Mouse (Mus musculus) retina, embryonic 14.5 days (tissue): ENCODE data around the gene Igsf11.
"Not testable (repeated sequence)": the region's sequence is repeated elsewhere in the genome, so short reads cannot be mapped to it uniquely, and the experiment has no call there.

Source experiments
- DNase-seq: peaks from one replicate; pipeline ENCODE4 v3.0.0-alpha.2; 2015; ENCODE audit warnings: low spot score

Igsf11 gene

DNA sequence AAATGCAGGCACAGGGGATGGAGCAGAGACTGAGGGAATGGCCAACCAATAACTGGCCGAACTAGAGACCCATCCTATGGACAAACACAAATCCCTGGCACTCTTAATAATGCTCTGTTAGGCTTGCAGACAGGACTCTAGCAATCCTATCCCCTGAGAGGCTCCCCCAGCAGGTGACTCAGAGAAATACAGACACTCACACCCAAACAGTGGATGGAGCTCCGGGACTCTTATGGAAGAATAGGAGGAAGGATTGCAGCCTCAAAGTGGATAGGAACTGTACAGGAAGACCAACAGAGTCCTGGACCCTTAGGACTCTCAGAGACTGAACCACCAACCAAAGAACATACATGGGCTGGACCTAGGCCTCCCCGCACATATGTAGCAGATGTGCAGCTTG, 91.4 kb downstream of the Igsf11 start:
- DNase-seq, result not testable (repeated sequence)

DNA sequence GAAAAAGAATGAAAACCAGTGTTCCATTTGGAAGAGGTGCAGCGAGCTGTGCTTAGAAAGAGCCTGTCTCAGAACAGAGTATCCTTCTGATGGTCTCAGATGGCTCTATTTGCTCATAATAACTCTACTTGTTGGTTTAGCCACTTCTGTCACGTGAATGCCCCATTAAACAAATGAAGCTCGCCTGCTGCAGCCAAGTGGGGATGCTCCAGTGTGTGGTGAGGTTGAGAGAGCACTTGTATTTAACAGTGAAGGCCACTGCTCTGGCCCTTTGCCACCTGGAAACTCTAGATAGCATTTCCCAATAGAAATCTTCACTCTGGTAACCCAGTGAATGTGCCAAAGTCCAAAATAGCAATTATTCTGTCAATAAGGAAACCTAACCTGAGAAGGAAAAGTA, 92.9 kb downstream of the Igsf11 start:
- DNase-seq, result peak; percentile 31

DNA sequence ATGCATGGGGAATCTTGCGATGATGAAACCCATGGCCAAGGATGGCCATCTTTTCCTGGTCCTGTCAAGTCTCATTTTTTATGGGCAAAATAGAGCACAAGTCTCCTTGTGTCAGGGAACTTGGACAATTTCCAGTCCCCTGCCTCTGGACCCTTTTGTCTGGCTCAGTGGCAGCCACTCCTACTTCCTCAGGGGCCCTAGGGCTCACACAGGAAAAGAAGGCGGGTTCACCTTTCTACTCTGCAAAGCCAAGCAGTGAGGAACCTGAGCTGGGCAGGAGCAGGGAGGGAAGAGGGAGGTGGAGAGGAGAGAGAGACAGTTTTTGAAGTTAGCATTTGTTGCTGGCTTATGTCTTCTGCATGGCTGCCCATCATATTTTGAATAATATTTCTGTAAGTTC, 93.9 kb downstream of the Igsf11 start:
- DNase-seq, result no peak

DNA sequence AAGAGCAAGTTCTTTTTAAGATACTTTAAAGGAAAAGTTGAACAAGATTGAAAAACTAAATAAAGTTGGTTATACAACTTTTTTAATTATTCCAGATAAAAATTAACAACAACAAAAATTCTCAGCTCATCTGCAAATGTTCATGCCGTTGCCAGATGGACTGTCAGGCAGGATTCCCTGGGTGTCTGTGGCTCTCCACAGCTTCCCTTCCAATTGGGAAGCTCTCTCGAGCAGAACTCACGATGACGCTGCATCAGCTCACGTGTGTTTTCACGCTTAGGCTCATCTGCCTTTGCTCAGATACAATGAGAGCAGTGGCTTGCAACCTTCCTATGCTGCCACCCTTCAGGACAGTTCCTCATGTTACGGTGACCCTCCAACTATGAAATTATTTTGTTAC, 101.2 kb downstream of the Igsf11 start:
- DNase-seq, result no peak

DNA sequence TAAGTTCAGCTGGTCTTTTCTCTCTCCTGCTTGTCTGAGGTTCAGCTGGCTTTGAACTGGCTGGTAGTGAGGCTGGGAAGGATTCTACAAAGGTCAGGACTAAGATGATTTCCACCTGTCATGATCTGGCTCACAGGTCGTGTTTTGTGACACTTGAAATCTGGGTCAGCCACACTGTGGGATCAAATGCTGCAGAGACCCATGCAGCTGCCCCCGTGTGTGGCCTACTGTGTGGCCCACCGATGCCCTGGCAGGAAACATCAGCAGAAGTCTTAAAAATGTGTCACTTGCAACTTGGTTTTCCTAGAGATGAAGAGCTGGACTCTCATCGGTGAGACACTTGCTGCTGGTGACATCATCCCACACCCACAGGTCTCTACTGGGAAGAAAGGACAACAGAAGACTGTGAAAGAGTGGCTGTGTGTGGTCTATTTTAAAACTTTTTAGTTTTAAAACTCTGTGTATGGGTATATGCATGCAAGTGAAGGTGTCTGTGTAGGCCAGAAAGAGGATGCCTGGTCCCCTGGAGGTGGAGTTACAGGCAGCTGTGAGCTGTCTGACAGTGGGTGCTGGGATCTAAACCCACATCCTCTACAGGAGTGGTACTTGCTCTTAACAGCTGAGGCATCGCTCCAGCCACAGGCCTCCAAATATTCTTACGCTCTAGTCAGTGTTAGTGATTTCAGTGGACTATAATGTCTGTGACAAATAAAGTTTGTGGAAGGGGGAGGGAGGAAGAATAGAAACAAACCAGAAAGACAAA, 106.2 kb downstream of the Igsf11 start:
- peak; percentile 29 for DNase-seq

DNA sequence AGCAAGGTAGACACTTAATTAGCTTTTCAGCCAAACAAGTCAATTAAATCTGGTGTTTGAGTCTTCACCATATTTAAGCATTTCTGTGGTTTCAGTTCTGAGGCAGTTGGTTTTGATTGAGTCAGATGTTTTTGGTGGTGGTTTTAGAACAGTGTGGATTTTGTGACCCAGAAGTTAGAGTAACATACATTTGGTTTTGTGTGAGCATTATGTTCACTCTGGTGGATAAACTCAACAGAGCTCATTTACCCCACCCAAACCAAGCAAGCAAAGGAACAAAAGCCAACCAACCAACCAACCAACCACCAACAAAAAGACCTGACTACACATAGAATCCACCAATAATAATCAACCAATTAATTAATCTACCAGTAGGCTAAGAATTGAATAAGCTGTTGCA, 106.8 kb downstream of the Igsf11 start:
- peak; percentile 61 for DNase-seq

DNA sequence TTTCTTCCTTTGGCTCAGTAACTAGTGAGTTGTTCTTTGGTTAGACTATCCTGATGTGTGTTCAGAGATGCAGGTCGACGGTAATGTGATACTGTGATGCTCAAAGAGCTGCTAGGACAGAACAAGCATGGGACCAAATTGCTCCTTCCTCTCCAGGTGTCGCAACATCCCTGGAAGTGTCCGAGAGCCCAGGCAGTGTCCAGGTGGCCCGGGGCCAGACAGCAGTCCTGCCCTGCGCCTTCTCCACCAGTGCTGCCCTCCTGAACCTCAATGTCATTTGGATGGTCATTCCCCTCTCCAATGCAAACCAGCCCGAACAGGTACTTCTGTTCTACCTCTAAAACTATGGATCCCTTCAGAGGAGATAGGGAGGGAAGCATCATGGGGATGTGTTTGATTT, 114.5 kb downstream of the Igsf11 start:
- DNase-seq, result no peak

DNA sequence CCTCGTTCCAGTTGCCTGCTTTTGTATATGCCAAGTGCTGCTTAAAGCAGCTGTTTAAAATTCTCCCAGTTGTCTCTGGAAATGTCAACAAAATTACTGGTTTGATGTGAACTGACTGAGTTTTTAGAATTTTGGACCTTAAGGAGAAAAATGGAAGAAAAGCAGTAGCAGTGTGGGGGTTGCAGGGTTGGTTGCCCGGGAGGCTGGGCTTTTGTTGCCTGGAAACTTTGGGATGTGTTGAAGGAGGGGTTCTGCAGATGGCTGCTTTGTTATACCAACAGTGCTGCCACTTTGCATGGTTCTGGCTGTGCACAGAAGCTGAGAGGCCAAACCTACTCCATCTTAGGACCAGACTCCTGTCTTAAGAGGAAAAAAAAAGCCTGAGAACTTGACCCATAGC, 127.0 kb downstream of the Igsf11 start:
- no peak for DNase-seq

DNA sequence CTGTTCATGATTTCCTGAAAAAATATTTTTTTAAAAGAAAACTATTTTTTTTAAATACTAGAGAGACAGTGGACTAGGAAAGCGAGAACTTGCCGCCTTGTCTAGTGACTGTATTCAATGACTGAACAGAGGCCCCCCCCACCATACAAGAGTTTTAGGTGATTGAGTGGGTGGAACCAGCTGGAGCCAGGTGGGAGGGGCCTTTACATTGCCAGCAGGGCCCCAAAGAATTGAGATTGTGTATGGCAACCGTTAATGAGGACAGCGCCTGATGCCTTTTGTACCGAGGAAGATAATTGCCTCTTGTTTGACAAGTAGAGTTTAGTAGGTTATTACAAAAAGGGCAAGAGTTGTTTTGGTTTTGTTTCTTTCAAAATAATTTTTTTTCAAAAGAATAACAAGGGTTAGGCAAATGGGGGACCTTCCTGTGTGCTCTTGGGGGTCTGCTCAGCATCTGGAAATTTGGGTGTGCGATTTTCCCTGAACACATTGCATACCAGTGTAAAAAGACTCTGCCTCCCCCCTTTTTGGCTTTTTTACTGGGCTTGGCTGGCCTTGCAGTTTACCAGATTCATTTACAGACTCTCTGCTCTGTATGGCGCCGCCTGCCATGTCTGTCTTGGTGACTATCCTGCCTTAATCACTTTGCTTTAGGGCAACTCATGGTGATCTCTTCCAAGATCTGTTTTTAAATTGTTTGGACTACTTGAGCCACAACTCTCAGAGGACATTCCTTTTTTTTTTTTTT, 133.7 kb downstream of the Igsf11 start:
- peak; percentile 73 for DNase-seq

DNA sequence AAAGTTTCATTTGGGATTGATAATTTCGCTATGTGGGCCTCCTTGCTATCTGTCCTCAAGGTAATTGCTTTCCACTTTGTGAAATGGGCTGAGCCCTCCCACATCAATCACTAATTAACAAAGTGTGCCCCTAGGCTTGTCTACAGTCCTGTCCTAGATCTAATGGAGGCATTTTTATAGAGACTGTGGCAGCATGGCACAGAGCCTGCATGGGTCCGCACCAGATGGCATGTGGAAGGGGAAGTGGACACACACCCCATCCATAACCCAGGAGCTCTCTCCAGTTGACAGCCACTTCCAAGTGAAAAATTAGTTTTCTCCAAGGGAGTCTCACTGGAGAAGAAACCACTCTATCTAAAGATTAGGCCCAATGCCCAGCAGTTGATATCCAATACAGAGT, 138.9 kb downstream of the Igsf11 start:
- DNase-seq, result no peak

DNA sequence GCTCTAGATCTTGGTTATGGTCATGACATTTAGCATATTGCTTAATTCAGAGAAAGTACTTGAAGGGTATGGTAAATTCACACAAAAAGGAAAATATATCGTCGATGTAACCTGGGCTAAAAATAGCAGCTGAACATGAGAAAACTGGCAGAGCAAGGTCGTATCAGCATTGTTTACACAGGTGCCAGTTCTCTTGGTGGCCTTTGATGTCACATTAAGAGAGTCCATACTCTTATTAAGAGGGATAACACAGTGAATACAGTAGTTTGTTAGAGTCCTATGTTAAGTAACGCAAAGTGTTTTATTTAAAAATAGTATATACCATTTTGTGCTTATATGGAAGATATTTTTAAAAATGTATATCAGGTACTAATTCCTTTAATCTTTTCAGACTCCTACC, 144.8 kb downstream of the Igsf11 start:
- DNase-seq, result no peak

DNA sequence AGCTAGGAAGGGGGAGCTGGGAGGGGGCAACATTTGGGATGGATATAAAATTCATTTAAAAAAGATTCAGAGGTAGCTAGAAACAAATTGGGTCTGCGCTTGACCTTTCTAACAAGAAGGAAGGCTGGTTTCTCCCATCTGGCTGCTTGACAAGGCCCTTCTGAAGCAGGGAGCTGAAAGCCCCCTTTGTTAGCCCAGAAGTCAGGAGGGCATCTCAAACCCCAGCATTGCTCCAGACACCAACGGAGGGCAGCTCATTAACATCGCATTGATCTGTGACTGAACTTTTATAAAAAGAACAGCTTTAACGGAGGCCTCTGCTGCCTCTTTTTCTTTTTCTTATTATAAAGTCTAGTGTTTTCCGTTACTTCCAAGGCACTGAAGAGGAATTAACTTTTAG, 151.9 kb downstream of the Igsf11 start:
- DNase-seq, result no peak

DNA sequence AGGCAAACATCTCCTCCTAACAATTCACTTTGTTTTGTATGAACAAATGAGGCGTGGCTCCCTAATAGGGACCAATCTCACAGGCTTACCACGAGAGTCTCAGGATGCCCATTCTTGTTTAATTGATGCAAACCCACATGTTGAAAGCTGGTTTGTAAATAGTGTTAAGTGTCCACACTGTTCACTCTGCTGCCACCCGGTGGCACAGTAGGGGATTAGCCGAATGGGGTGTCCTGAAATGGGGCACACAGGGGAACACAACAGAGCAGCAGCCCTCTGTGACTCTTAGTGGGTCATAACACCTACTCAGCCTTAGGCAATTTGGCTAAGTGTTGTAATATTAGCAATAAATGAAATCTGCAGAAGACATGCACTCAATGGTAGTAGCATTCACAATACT, 156.4 kb downstream of the Igsf11 start:
- peak; percentile 86 for DNase-seq

DNA sequence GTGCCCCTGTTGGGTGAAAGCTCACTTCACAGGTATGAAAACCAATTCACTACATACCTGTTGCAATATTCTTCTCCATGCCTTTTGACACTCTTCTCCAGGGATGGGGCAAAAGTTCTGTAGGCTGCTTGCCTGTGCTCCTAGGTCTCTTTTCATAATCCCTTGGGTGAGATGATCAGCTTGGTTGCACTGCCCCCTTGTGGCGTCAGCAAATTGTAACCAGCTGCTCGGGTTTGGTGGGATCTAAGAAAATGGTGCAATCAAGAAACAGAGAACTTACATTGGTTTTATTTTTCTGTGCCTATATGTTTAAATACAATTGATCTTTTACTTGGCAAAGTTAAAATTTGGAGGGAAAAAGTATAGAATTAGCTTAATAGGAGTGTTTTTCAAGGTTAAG, 160.5 kb downstream of the Igsf11 start:
- DNase-seq, result peak; percentile 91

DNA sequence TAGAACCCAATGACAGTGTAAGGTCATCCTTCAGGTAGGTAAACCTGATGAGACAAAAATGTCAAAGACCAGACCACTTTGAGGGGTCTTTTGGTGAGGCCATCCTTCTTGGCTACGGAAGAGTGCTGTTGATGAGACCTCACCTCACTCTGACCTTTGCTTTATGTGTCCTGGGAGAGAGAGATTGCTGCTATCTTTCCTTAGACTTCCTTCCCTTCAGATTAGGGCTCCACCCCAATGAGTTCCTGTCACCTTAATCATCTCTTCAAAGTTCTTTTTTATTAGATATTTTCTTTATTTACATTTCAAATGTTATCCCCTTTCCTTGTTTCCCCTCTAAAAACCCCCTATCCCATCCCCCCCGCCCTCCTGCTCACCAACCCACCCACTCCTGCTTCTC, 161.3 kb downstream of the Igsf11 start:
- no peak for DNase-seq

DNA sequence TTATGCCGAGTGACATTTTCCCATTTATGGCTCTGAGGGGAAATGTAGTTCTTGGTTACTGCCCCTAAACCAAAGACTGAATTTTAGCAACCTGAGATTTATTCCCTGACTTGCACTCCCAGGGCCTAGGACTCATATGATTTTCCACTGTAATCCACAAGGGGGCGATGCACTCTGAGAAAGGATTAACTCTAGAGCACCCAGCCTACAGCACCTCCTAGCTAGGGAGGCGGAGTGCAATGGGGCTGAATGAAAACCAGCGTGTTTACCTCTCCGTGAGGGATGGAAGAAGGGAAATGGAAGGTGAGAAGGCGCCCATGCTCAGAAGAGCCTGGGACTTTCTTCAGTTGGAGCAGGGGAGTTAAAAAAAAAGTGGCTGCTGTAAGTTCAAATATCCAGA, 163.6 kb downstream of the Igsf11 start:
- peak; percentile 80 for DNase-seq

DNA sequence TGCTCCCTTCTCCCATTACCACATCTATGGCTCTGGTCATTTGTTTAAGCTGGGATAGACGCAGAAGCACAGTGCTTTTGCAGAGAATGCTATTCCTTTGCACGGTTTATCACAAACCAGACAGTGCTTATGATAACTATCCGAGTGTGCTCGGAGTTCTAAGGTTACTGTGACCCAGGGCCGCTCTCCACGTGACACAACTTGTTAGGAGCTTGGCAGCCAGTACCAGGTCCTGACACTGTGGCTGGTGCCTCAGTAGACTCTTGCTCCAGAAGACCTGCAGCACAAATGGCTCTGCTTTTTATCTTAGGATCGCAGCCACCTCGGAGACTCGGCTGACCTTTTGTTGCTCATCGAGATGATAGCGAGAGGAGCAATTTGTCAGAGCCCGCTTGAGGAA, 164.5 kb downstream of the Igsf11 start:
- no peak for DNase-seq

DNA sequence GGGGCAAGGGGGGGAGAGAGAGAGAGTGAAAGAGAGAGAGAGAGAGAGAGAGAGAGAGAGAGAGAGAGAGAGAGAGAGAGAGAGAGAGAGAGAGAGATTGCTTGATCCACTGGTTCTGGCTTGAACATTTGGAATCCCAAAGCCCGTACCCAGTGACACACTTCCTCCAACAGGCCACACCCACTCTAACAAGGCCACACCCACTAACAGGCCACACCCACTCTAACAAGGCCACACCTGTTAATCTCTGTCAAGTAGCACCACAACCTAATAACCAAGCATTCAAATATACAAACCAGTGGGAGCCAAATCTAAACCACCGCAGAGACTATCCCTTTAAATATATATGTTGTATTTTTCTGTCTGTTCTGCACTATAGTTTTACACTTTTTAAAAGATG, 166.4 kb downstream of the Igsf11 start:
- no peak for DNase-seq

DNA sequence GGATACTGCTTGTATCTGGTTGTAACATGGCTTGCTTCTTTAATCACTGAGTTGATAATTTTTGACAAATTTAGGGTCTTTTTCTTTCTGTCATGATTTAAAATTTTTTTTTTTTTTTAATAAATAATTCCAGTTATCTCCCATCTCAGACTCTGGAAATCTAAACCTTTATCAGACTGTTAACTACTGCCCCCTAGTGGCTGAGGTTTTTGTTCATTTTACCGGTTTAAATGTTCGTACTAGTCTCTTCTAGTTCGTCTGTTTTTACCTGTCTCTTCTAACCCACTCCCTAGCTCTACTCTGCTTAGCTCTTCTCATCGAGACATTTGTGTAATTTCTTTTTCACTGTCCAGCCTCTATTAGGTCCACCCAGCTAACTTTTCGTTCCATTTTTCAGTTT, 170.1 kb downstream of the Igsf11 start:
- DNase-seq, result peak; percentile 81

DNA sequence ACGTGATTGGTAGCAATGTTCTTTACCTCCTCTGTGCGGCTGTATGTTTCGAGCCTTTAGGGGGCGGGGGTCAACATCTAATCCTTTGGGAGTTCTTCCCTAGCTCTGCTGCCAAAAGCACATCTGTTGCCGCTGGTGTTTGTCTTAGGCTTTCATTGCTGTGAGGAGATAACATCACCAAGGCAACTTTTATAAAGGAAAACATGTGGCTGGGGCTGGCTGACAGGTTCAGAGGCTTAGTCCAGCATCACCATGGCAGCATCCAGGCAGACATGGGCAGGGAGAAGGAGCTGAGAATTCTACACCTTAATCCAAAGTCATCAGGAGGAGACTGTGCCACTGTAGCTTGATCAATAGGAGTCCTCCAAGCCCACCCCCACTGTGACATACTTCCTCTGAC, 173.1 kb downstream of the Igsf11 start:
- DNase-seq, result no peak

DNA sequence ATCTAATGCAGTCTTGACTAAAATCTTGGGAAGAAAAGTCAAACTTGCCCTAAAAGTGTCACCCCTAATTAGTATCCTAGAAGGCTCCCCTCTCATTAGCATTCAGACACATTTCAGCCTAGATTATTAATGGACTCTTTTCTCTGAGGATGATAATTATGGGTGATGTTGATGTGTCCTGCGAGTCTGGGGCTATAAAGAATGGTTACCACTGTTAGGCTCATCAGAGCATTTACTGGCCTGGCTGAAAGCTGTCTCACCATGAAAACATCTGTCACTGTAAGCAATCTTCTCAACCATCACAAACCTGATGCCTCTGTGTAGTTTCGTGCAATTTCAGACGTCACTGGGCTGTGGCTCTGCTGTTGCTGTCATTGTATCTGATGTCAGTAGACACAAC, 179.0 kb downstream of the Igsf11 start:
- peak; percentile 84 for DNase-seq
